Mouse (Mus musculus) frontal cortex, postnatal 36 days (tissue): ENCODE data around the gene Trim28.

ENCODE experiments used
- DNase-seq, 2 experiments: peaks; one replicate each; pipeline ENCODE4 v3.0.0; 2022; ENCODE audit warnings: low spot score in 2 of 2

The Trim28 gene

DNA sequence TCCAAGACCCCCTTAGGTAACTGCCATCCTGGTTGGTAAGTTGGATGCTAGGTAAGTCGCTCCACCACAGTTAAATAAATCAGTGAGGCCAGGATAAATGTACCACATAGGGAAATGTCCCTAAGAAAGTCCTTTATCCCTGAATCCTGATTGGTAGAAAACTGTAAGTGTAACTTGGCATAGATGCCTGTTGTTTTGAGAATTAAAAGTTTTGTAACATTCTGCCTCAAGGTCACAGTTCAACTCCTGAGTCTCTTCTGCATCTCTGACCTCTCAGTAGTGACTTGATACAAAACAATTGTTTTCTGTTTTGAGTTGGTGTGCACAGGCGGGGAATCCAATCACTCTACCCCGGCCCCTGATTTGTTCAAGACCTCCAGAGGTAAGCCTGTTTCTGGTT lies at the start of gene Trim28:
TSS of gene Trim28 (plus strand) at position 264 of the 400 bp plus-strand sequence.
- DNase-seq = no peak

- no peak for DNase-seq
Measured at GRCm38 (mm10) chr7:12949872-12950229, 49.1 kb upstream of the Trim28 start.

DNA sequence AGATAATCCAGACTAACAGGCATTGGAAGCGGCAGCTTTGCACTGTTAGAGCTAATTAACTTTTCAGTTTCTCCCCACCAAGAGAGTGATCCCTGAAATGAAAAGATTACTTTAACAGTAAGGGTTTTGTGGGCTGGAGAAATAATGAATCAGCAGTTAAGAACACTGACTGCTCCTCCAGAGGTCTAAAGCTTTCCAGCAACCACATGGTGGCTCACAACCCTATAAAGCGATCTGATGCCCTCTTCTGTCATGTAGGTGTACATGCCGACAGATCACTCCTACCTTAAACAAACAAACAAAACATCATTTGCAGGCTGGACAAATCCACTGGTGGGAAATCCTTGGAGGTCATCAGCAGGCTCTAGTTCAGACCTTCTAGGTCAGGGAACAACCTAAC lies 44.0 kb upstream of the Trim28 start:
- no peak for DNase-seq

- DNase-seq = no peak
Measured at GRCm38 (mm10) chr7:12957511-12957910, 41.4 kb upstream of the Trim28 start.

- no peak for DNase-seq
Measured at GRCm38 (mm10) chr7:12958948-12959347, 40.0 kb upstream of the Trim28 start.

GRCm38 (mm10) chr7:12959718-12960117 lies 39.2 kb upstream of the Trim28 start:
- DNase-seq = no peak

- peak; percentile 40 to 64 for DNase-seq
Measured at GRCm38 (mm10) chr7:12961511-12962141, 37.3 kb upstream of the Trim28 start.

GRCm38 (mm10) chr7:12965678-12966091 lies 33.2 kb upstream of the Trim28 start, which contains the start of gene Zfp324:
Gene Zfp324 (plus strand): TSS chr7:12965838.
- peak; percentile 90 to 95 for DNase-seq

GRCm38 (mm10) chr7:12966104-12966845 lies 32.6 kb upstream of the Trim28 start:
- DNase-seq = peak; percentile 48 to 51

- DNase-seq = no peak
Measured at GRCm38 (mm10) chr7:12970906-12971305, 28.0 kb upstream of the Trim28 start.

DNA sequence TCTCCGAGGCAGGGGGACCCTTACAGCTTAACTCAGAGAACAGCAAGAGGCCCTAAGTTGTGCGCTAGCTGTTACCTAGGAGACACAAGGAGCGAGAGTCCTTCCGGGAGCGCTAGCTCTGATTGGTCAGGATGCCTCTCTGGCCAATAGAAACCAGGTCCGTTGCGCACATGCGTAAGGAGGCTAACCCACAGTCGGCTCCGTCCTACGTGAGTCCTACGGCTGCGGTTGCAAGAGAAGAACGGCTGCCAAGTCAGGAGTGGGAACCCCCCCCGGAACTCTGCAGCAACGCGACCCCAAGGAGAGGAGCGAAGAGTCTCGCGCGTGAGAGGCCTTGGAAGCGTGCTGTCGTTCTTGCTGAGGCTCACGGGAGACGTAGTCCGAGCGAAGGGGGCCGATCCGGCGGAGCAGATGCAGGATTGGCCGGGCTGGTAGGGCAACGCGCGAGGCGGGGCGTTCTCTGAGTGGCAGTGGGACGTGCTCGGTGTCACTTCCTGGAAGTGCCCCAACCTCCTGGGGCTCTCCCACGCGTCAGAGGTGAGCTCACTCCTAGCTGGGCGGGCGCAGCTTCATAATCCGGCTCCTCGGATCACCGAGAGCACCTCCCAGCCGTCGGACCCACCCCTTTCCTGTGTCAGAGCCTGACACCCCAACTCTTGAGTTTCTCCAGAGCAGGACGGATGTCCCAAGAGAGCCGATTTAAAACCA lies 21.1 kb upstream of the Trim28 start, which contains the start of gene Zfp446:
TSS of gene Zfp446 (plus strand) at position 167 of the 708 bp plus-strand sequence.
- peak; percentile 99 for DNase-seq

- no peak for DNase-seq
Measured at GRCm38 (mm10) chr7:12978931-12979722, 19.8 kb upstream of the Trim28 start.

DNA sequence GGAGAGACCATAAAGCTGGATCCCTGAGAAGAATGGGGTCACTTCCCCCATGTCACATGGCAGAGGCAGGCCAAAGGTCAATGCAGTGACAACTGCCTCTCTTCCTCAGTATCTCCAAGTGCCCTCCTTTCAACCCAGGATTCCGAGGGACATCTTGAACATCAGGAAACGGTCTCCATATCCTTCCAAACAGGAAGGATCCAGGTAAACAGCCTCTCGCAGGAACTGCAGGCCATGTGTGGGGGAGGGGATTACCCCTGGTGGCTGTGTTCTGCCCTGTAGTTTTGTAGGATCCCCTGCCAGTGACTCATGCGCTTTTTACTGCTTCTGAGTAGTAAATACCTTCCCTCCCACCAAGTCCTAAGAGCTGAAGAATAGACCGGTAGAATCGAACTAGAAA lies 19.1 kb upstream of the Trim28 start:
- no peak for DNase-seq

DNA sequence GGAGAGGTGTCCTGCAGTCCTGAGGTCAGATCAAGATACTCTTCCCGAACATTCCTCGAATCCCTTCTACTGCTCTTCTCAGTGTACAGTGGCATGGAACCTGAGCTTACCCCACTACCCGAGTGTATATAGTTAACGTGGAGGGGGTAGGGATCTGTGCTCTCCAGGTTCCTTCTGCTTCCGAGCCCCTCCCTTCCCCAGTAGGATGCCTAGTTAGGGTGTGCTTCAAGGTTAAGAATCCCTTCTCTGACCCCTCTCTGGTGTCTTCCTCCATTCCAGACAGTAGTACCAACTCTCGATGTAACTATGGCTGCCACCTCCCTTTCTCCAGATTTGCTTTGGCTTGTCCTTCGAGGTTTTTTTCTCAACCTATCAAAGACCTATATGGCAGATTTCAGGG lies 18.6 kb upstream of the Trim28 start:
- no peak for DNase-seq

GRCm38 (mm10) chr7:12985724-12986123 lies 13.2 kb upstream of the Trim28 start:
- DNase-seq = no peak

GRCm38 (mm10) chr7:12986906-12987305 lies 12.0 kb upstream of the Trim28 start:
- DNase-seq = no peak

GRCm38 (mm10) chr7:12987409-12988189 lies 11.3 kb upstream of the Trim28 start:
- no peak for DNase-seq

DNA sequence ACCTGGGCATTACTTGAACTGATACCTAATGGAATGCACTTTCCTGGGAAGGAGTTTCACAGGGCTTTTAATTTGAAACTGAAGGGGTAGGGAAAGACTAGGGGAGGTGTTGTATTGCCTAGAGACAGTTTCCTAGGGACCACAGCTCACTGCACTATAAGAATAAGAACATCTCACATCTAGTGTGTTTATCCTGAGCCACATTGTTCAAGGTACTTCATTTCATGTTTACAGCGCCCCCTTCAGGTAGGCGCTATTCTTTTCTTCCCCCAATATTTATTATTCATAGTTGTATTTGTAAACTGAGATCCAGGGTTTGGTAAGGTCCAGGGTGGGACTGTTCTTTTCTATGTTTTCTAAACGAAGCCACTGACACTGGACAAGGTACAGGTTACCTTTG lies 6.7 kb upstream of the Trim28 start:
- no peak for DNase-seq

GRCm38 (mm10) chr7:12993148-12993547 lies 5.8 kb upstream of the Trim28 start:
- DNase-seq = no peak

GRCm38 (mm10) chr7:12995862-12996261 lies 3.1 kb upstream of the Trim28 start:
- no peak for DNase-seq

DNA sequence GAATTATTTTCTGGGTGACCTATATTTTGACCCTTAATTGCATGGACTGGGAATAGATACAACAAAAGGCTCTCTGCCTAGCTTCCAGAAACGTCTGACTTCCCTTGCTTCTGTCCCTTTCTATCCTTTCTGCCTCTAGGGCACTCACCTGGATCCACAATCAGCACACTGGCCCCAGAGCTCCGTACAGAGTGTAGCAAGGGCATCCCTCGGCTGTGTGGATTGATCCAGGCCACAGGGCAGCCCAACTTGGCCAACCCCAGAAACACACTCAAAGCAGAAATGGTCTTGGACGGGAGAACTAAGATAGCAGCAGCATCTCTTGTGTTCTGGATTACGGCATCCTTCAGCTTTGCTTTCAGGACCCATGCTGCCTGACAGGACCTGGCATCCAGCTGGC lies 1.7 kb upstream of the Trim28 start:
- DNase-seq = no peak
